Mouse (Mus musculus): Measurements from ENCODE around the gene Gk5. TPM values are rescaled to one million over a fixed set of nuclear protein-coding genes. Genes with fewer than 3 reads are reported as not detected.

Gene Gk5
- polyA plus RNA-seq, 1 experiment from 2014 or later: 6.2 TPM

Other genes with a start within 250 kb of the Gk5 start
- 14.3 and 18.1 TPM in 2 replicates for gene Xrn1, start 164.6 kb upstream of the Gk5 start, polyA plus RNA-seq (2015; fragmentation: Nextera tagmentation; extraction: Ambion mirVana)
- gene Tfdp2, start 76.9 kb downstream of the Gk5 start, polyA plus RNA-seq (2015; fragmentation: Nextera tagmentation; extraction: Ambion mirVana): 30.0 and 30.8 TPM in 2 replicates
- gene Atp1b3, start 245.1 kb downstream of the Gk5 start, polyA plus RNA-seq (2015; fragmentation: Nextera tagmentation; extraction: Ambion mirVana): 146 and 157 TPM in 2 replicates